10 mouse cellular contexts compared by ENCODE assay signal in the genomic region with DNA sequence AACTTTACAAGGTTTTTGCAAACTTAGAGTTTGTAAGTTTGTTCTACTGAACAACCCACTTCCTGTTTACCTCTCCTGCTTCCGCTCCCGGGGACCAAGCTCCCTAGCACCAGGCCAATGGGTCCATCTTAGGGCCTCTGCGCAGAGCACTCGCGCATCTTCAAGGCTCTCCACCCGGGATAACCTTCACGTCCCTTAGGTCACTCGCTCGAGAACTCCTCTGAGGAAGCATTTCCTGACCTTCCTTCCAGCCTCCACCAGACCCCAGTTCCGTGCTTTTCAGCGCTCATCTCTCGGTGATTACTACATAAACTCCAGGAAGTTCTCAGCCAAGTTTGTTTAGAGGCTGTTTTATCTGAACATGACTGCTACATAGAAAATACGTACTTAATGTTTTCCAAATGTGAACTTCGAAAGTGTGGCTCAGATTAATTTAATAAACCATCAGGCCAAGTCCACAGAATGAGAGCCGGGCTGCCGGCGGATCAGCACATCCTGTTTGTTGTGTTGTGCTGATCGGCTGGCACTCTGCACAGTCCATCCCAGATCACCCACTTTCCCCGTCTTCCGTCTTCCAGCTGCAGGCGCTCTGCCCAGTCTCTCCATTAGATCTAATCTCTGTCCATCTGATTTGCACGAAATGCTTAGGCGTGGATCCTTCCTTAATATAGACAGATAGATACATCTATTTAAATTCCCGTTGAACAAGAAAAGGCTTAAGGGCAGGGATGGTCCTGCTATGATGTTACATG. TPM values are rescaled to one million over a fixed set of nuclear protein-coding genes. Genes with fewer than 3 reads are reported as not detected.
A peak's percentile ranks its signal among the peaks of the same experiment; 100 is the strongest.
DNase-seq lines count a peak whose midpoint lies in the region; ATAC-seq and TF ChIP-seq lines count a peak whose summit lies in the region.
"Had no signal": no experiment of that assay in that cellular context is flagged by ENCODE, and none has a peak within 500 bp of the region (broad histone marks: within the 10 kb centered on the region; RNA-seq: fewer than 3 reads in every experiment).

No protein-coding gene starts in this region.

- H3K27ac ChIP-seq in liver, postnatal 0 days (ENCODE audit: low read depth), result peak overlapping the region; percentile 72
- H3K27ac ChIP-seq in liver, embryonic 12.5 days, result no peak overlapping the region
- H3K27ac ChIP-seq in intestine, embryonic 15.5 days, result peak overlapping the region; percentile 55; the same call in 1 of the 2 replicates
- H3K27ac ChIP-seq in lung, embryonic 16.5 days (ENCODE audit: low read length), result peak overlapping the region; percentile 87
- H3K27ac ChIP-seq: liver, embryonic 14.5 days had no signal

- no peak overlapping the region for H3K4me3 ChIP-seq in liver, postnatal 0 days (ENCODE audit: low read depth, low read length)
- H3K4me3 ChIP-seq in liver, embryonic 12.5 days, result no peak overlapping the region
- H3K4me3 ChIP-seq in intestine, embryonic 15.5 days (replicated peaks), result no peak overlapping the region
- H3K4me3 ChIP-seq in lung, embryonic 16.5 days (ENCODE audit: low read length), result no peak overlapping the region

- no peaks in the 10 kb centered on the region for H3K9me3 ChIP-seq in liver, postnatal 0 days (ENCODE audit: low read length)
- 0 out of 2 replicates have a peak, but pooled peaks cover 3% of the 10 kb centered on the region for H3K9me3 ChIP-seq in liver, embryonic 12.5 days (replicated peaks)
- H3K9me3 ChIP-seq in intestine, embryonic 15.5 days, result no peaks in the 10 kb centered on the region
- H3K9me3 ChIP-seq in lung, embryonic 16.5 days (ENCODE audit: control insufficient read depth, low read length), result no peaks in the 10 kb centered on the region

- no peak overlapping the region for H3K4me2 ChIP-seq in liver, postnatal 0 days (ENCODE audit: low read depth, low read length)
- no peak overlapping the region for H3K4me2 ChIP-seq in liver, embryonic 12.5 days
- no peak overlapping the region for H3K4me2 ChIP-seq in intestine, embryonic 15.5 days (replicated peaks)
- 0 out of 2 replicates have a peak overlapping the region, but pooled peaks have one; percentile 1 for H3K4me2 ChIP-seq in lung, embryonic 16.5 days (ENCODE audit: low read depth, low read length)

- H3K4me1 ChIP-seq in liver, postnatal 0 days (ENCODE audit: insufficient read depth), result no peaks in the 10 kb centered on the region
- H3K4me1 ChIP-seq in liver, embryonic 12.5 days, result no peaks in the 10 kb centered on the region
- peaks cover 5% of the 10 kb centered on the region; the same call in 1 of the 2 replicates for H3K4me1 ChIP-seq in intestine, embryonic 15.5 days (replicated peaks)
- peaks cover 8% of the 10 kb centered on the region for H3K4me1 ChIP-seq in lung, embryonic 16.5 days (replicated peaks; ENCODE audit: control insufficient read depth, insufficient read depth, low read length)

- H3K36me3 ChIP-seq in liver, postnatal 0 days (replicated peaks; ENCODE audit: insufficient read depth, low read length), result peaks cover 6% of the 10 kb centered on the region
- peaks cover 16% of the 10 kb centered on the region for H3K36me3 ChIP-seq in liver, embryonic 12.5 days
- peaks cover 13% of the 10 kb centered on the region for H3K36me3 ChIP-seq in intestine, embryonic 15.5 days
- peaks cover 17% of the 10 kb centered on the region for H3K36me3 ChIP-seq in lung, embryonic 16.5 days (ENCODE audit: control insufficient read depth, insufficient read depth, low read length)

- no peak overlapping the region for H3K9ac ChIP-seq in liver, postnatal 0 days (replicated peaks)
- H3K9ac ChIP-seq in liver, embryonic 12.5 days, result no peak overlapping the region
- H3K9ac ChIP-seq in intestine, embryonic 15.5 days, result no peak overlapping the region
- H3K9ac ChIP-seq in lung, embryonic 16.5 days (ENCODE audit: low read length), result no peak overlapping the region
- H3K9ac ChIP-seq: liver, embryonic 14.5 days had no signal

- TF ChIP-seq CTCF in liver, postnatal 0 days (IDR thresholded peaks at IDR 0.05; ENCODE audit: low read depth), result no peak

- TF ChIP-seq EP300 in liver, postnatal 0 days (IDR thresholded peaks at IDR 0.05; ENCODE audit: low read depth), result no peak

- 79% methylated on average over 24 of the region's 24 CpGs for WGBS in liver, postnatal 0 days (ENCODE audit: insufficient replicate concordance)
- 77% methylated on average over 24 of the region's 24 CpGs for WGBS in liver, embryonic 12.5 days (ENCODE audit: insufficient replicate concordance)
- WGBS in intestine, embryonic 15.5 days, result 73% methylated on average over 24 of the region's 24 CpGs
- 47% methylated on average over 24 of the region's 24 CpGs for WGBS in lung, embryonic 16.5 days

- ATAC-seq in liver, postnatal 0 days, result peak; percentile 61
- ATAC-seq in liver, embryonic 12.5 days, result no peak
- ATAC-seq in intestine, embryonic 15.5 days, result no peak
- peak; percentile 70 for ATAC-seq in lung, embryonic 16.5 days (ENCODE audit: low read depth)
- ATAC-seq in monocyte, adult 5-6 weeks (replicated peaks; ENCODE audit: insufficient number of reproducible peaks, low FRiP score, low TSS enrichment, poor library complexity, severe bottlenecking), result no peak

- no peaks in the 10 kb centered on the region for H3K27me3 ChIP-seq in liver, postnatal 0 days (ENCODE audit: insufficient read depth, low read length)
- no peaks in the 10 kb centered on the region for H3K27me3 ChIP-seq in liver, embryonic 12.5 days (replicated peaks)
- H3K27me3 ChIP-seq in intestine, embryonic 15.5 days (replicated peaks), result no peaks in the 10 kb centered on the region
- no peaks in the 10 kb centered on the region for H3K27me3 ChIP-seq in lung, embryonic 16.5 days (ENCODE audit: control insufficient read depth, insufficient read depth, low read depth, low read length)

- no peak for DNase-seq in liver, postnatal 0 days
- DNase-seq in thymus, postnatal 25 days, result peak; percentile 36
- DNase-seq in urinary bladder, postnatal 25 days (ENCODE audit: low spot score), result no peak
- DNase-seq: cerebellum, adult 11 months had no signal

RNA-seq across cellular contexts. Expression of gene Ltbr, which starts 11.3 kb away (rescaled TPM):
- polyA plus RNA-seq in liver, postnatal 0 days (2015; fragmentation: Nextera tagmentation; extraction: Ambion mirVana), result 31.8 TPM in 2 replicates
- 19.2 and 22.9 TPM in 2 replicates for polyA plus RNA-seq in liver, embryonic 12.5 days (2016; fragmentation: Nextera tagmentation; extraction: Ambion mirVana)
- 78.6 and 83.8 TPM in 2 replicates for polyA plus RNA-seq in intestine, embryonic 15.5 days (2015; fragmentation: Nextera tagmentation; extraction: Ambion mirVana)
- polyA plus RNA-seq in lung, embryonic 16.5 days (2015; fragmentation: Nextera tagmentation; extraction: Ambion mirVana), result 91.1 and 96.4 TPM in 2 replicates
- 29.5 to 47.9 TPM (median 41.2 TPM) in 3 replicates for total RNA-seq in monocyte, adult 5-6 weeks (2017)

RNA-seq across cellular contexts. Expression of gene Tuba3a, which starts 16.6 kb away (rescaled TPM):
- polyA plus RNA-seq in liver, postnatal 0 days (2015; fragmentation: Nextera tagmentation; extraction: Ambion mirVana), result not detected in 2 replicates
- not detected in 2 replicates for polyA plus RNA-seq in liver, embryonic 12.5 days (2016; fragmentation: Nextera tagmentation; extraction: Ambion mirVana)
- 0.14 TPM in 1 of 2 replicates, not detected in the other for polyA plus RNA-seq in intestine, embryonic 15.5 days (2015; fragmentation: Nextera tagmentation; extraction: Ambion mirVana)
- 0.16 TPM in 1 of 2 replicates, not detected in the other for polyA plus RNA-seq in lung, embryonic 16.5 days (2015; fragmentation: Nextera tagmentation; extraction: Ambion mirVana)
- 0.78 TPM in 1 of 3 replicates, not detected in the others for total RNA-seq in monocyte, adult 5-6 weeks (2017)
- polyA plus RNA-seq: heart, embryonic 14.5 days; liver, embryonic 14.5 days had no signal

RNA-seq across cellular contexts. Expression of gene Scnn1a, which starts 18.1 kb away (rescaled TPM):
- 0.76 and 1.1 TPM in 2 replicates for polyA plus RNA-seq in liver, postnatal 0 days (2015; fragmentation: Nextera tagmentation; extraction: Ambion mirVana)
- polyA plus RNA-seq in liver, embryonic 12.5 days (2016; fragmentation: Nextera tagmentation; extraction: Ambion mirVana), result 0.23 and 0.50 TPM in 2 replicates
- 2.6 and 3.3 TPM in 2 replicates for polyA plus RNA-seq in intestine, embryonic 15.5 days (2015; fragmentation: Nextera tagmentation; extraction: Ambion mirVana)
- 9.1 and 13.4 TPM in 2 replicates for polyA plus RNA-seq in lung, embryonic 16.5 days (2015; fragmentation: Nextera tagmentation; extraction: Ambion mirVana)
- total RNA-seq in monocyte, adult 5-6 weeks (2017), result 3.1 to 6.4 TPM (median 5.9 TPM) in 3 replicates

RNA-seq across cellular contexts. Expression of gene Tnfrsf1a, which starts 46.8 kb away (rescaled TPM):
- 40.5 and 41.1 TPM in 2 replicates for polyA plus RNA-seq in liver, postnatal 0 days (2015; fragmentation: Nextera tagmentation; extraction: Ambion mirVana)
- polyA plus RNA-seq in liver, embryonic 12.5 days (2016; fragmentation: Nextera tagmentation; extraction: Ambion mirVana), result 23.0 and 23.4 TPM in 2 replicates
- 69.1 and 71.4 TPM in 2 replicates for polyA plus RNA-seq in intestine, embryonic 15.5 days (2015; fragmentation: Nextera tagmentation; extraction: Ambion mirVana)
- 115 and 117 TPM in 2 replicates for polyA plus RNA-seq in lung, embryonic 16.5 days (2015; fragmentation: Nextera tagmentation; extraction: Ambion mirVana)
- 101 to 111 TPM (median 103 TPM) in 3 replicates for total RNA-seq in monocyte, adult 5-6 weeks (2017)

Comparison
In these comparisons a context has a peak if more than half of its experiments do, and no peak if none do; other contexts are left out.
1. ATAC-seq: peak in liver, postnatal 0 days (single experiment) and lung, embryonic 16.5 days (single experiment); none in liver, embryonic 12.5 days (single experiment), intestine, embryonic 15.5 days (single experiment) and monocyte, adult 5-6 weeks (single experiment).